Mouse (Mus musculus): Measurements from ENCODE around the gene Nop16. TPM values are rescaled to one million over a fixed set of nuclear protein-coding genes. Genes with fewer than 3 reads are reported as not detected.

Nop16 gene
- polyA plus RNA-seq, 1 experiment from 2014 or later = 41.1 TPM

- no peaks in the 10 kb centered on the region for H3K9me3 ChIP-seq (ENCODE audit: low read length)
- H3K27me3 ChIP-seq (ENCODE audit: insufficient read depth, low read length) = no peaks in the 10 kb centered on the region
- no peaks in the 10 kb centered on the region for H3K36me3 ChIP-seq (replicated peaks; ENCODE audit: insufficient read depth, low read length)
- WGBS (ENCODE audit: insufficient replicate concordance) = 4% methylated on average over 19 of the region's 19 CpGs
- no peak for TF ChIP-seq EP300 (IDR thresholded peaks at IDR 0.05; ENCODE audit: low read depth)
- TF ChIP-seq CTCF (IDR thresholded peaks at IDR 0.05; ENCODE audit: low read depth) = no peak
- DNase-seq (no peak), ATAC-seq (peak; percentile 20; the same call in 1 of the 2 replicates)
- H3K27ac ChIP-seq (ENCODE audit: low read depth) = peak overlapping the region; percentile 25
- peaks cover 16% of the 10 kb centered on the region for H3K4me1 ChIP-seq (ENCODE audit: insufficient read depth)
- peak overlapping the region; percentile 79 for H3K4me2 ChIP-seq (ENCODE audit: low read depth, low read length)
- H3K9ac ChIP-seq (replicated peaks) = peak overlapping the region; percentile 75
- peak overlapping the region; percentile 66 for H3K4me3 ChIP-seq (ENCODE audit: low read depth, low read length)
Measured at GRCm38 (mm10) chr13:54575489-54575888, 14.4 kb downstream of the Nop16 start.

DNA sequence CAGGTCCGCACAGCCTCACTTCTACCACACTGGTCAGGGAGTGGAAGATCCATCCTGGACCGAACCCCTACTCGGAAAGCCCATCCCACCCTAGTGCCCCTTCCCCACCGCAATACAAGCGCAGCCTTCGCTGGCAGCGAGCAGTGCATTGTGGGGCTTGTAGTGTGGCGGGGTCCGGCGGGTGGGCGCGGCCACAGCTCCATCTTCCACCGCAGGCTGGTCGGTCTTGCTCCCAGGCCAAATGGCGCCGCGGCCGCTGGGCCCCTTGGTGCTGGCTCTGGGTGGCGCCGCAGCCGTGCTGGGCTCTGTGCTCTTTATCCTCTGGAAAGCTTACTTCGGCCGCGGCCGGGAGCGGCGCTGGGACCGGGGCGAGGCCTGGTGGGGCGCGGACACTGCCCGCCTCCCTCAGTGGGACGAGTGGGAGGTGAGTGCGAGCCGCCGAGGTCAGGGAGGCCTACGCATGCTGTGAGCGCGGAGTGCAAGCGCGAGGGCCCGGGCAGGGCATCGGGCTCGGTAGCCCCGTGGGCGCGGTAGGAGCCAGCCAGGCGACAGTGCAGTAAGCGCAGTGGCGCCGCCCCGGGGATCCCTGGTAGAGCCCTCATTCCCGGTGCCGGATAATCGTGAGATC lies 14.9 kb downstream of the Nop16 start, which contains the start of gene Arl10:
TSS of gene Arl10 (plus strand) at position 162 of the 628 bp plus-strand sequence.
- peak; percentile 83 for ATAC-seq
- peak within 1 kb of the TSS; percentile 79 for H3K4me2 ChIP-seq (ENCODE audit: low read depth, low read length)
- peak within 1 kb of the TSS; percentile 25 for H3K27ac ChIP-seq (ENCODE audit: low read depth)

GRCm38 (mm10) chr13:54572621-54573020 lies 17.3 kb downstream of the Nop16 start:
- H3K36me3 ChIP-seq (replicated peaks; ENCODE audit: insufficient read depth, low read length) = no peaks in the 10 kb centered on the region
- WGBS (ENCODE audit: insufficient replicate concordance) = 86% methylated on average over 4 of the region's 4 CpGs
- DNase-seq (no peak), ATAC-seq (no peak)
- peaks cover 11% of the 10 kb centered on the region for H3K4me1 ChIP-seq (ENCODE audit: insufficient read depth)
- no peak overlapping the region for H3K9ac ChIP-seq (replicated peaks)
- H3K4me2 ChIP-seq (ENCODE audit: low read depth, low read length) = no peak overlapping the region
- H3K9me3 ChIP-seq (ENCODE audit: low read length) = no peaks in the 10 kb centered on the region
- no peak for TF ChIP-seq CTCF (IDR thresholded peaks at IDR 0.05; ENCODE audit: low read depth)
- TF ChIP-seq EP300 (IDR thresholded peaks at IDR 0.05; ENCODE audit: low read depth) = no peak
- H3K4me3 ChIP-seq (ENCODE audit: low read depth, low read length) = no peak overlapping the region
- H3K27ac ChIP-seq (ENCODE audit: low read depth) = no peak overlapping the region
- H3K27me3 ChIP-seq (ENCODE audit: insufficient read depth, low read length) = no peaks in the 10 kb centered on the region

More for the DNA sequence above, 14.9 kb downstream of the Nop16 start, which contains the start of gene Arl10:
- peak; percentile 73 for DNase-seq
- TF ChIP-seq EP300 (IDR thresholded peaks at IDR 0.05; ENCODE audit: low read depth) = no peak
- peak; percentile 12; the same call in 1 of the 2 replicates for TF ChIP-seq CTCF (IDR thresholded peaks at IDR 0.05; ENCODE audit: low read depth)
- Histone ChIP-seq H3K27me3 (ENCODE audit: insufficient read depth, low read length) (no peaks in the 10 kb centered on the region), H3K36me3 (replicated peaks; ENCODE audit: insufficient read depth, low read length) (no peaks in the 10 kb centered on the region), H3K9me3 (ENCODE audit: low read length) (no peaks in the 10 kb centered on the region), H3K4me1 (ENCODE audit: insufficient read depth) (peaks cover 16% of the 10 kb centered on the region), H3K4me3 (ENCODE audit: low read depth, low read length) (peak within 1 kb of the TSS; percentile 66), H3K9ac (replicated peaks) (peak within 1 kb of the TSS; percentile 75)
- WGBS (ENCODE audit: insufficient replicate concordance) = under 1% methylated on average over 54 of the region's 55 CpGs

DNA sequence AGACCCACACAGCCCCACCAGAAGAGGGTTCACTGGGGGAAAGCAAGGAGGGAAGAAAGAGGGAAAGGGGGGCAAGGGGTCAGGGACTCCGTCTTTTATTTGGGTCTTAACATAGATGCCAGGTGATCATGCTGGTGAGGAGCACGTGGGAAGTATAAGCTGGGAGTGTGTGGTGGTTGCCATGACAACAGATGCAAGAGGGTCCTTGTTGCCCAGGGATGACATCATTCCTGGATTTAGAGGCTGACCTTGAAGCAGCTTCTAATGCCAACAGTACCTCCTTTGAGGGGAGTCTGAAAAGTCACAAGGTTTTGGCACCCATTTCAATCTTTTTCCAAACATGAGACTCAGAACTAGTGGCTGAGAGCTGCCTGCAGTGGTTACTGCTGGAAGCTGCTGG lies 18.3 kb downstream of the Nop16 start:
- no peak for ATAC-seq
- Histone ChIP-seq H3K9me3 (ENCODE audit: low read length) (no peaks in the 10 kb centered on the region), H3K27ac (ENCODE audit: low read depth) (no peak overlapping the region), H3K27me3 (ENCODE audit: insufficient read depth, low read length) (no peaks in the 10 kb centered on the region), H3K4me3 (ENCODE audit: low read depth, low read length) (no peak overlapping the region), H3K4me1 (ENCODE audit: insufficient read depth) (peaks cover 11% of the 10 kb centered on the region), H3K9ac (replicated peaks) (no peak overlapping the region), H3K4me2 (ENCODE audit: low read depth, low read length) (no peak overlapping the region), H3K36me3 (replicated peaks; ENCODE audit: insufficient read depth, low read length) (no peaks in the 10 kb centered on the region)
- no peak for DNase-seq
- 59% methylated on average over 2 of the region's 2 CpGs for WGBS (ENCODE audit: insufficient replicate concordance)
- TF ChIP-seq EP300 (IDR thresholded peaks at IDR 0.05; ENCODE audit: low read depth) = no peak
- no peak for TF ChIP-seq CTCF (IDR thresholded peaks at IDR 0.05; ENCODE audit: low read depth)

DNA sequence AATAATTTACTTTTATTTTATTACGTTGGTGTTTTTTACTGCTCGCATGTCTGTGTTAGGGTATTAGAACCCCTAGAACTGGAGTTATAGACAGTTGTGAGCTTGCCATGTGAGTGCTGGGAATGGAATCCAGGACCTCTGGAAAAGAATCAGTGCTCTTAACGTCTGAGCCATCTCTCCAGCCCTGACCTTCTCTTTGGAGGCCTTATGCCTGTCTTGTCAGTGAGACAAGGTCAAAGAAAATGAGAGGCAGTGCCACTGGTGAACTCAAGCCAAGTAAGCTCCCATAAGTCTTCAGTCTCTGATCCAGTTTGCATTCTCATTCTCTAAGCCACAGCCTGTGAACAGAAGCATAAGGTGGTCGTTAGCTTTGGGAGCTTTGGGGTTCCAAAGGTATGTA lies 19.2 kb downstream of the Nop16 start:
- Histone ChIP-seq H3K4me2 (ENCODE audit: low read depth, low read length) (no peak overlapping the region), H3K27ac (ENCODE audit: low read depth) (no peak overlapping the region), H3K9me3 (ENCODE audit: low read length) (no peaks in the 10 kb centered on the region), H3K9ac (replicated peaks) (no peak overlapping the region), H3K36me3 (replicated peaks; ENCODE audit: insufficient read depth, low read length) (no peaks in the 10 kb centered on the region), H3K4me3 (ENCODE audit: low read depth, low read length) (no peak overlapping the region), H3K27me3 (ENCODE audit: insufficient read depth, low read length) (no peaks in the 10 kb centered on the region), H3K4me1 (ENCODE audit: insufficient read depth) (peaks cover 9% of the 10 kb centered on the region)
- no peak for DNase-seq
- no peak for TF ChIP-seq CTCF (IDR thresholded peaks at IDR 0.05; ENCODE audit: low read depth)
- TF ChIP-seq EP300 (IDR thresholded peaks at IDR 0.05; ENCODE audit: low read depth) = no peak
- WGBS (ENCODE audit: insufficient replicate concordance) = 73% methylated on average over 4 of the region's 4 CpGs
- no peak for ATAC-seq

GRCm38 (mm10) chr13:54569282-54569681 lies 20.6 kb downstream of the Nop16 start:
- WGBS (ENCODE audit: insufficient replicate concordance) = 65% methylated on average over 1 of the region's 1 CpGs
- H3K9ac ChIP-seq (replicated peaks) = no peak overlapping the region
- H3K4me3 ChIP-seq (ENCODE audit: low read depth, low read length) = no peak overlapping the region
- ATAC-seq (no peak), DNase-seq (no peak)
- no peaks in the 10 kb centered on the region for H3K27me3 ChIP-seq (ENCODE audit: insufficient read depth, low read length)
- TF ChIP-seq EP300 (IDR thresholded peaks at IDR 0.05; ENCODE audit: low read depth) (no peak), CTCF (IDR thresholded peaks at IDR 0.05; ENCODE audit: low read depth) (no peak)
- H3K4me1 ChIP-seq (ENCODE audit: insufficient read depth) = peaks cover 12% of the 10 kb centered on the region
- H3K36me3 ChIP-seq (replicated peaks; ENCODE audit: insufficient read depth, low read length) = no peaks in the 10 kb centered on the region
- no peak overlapping the region for H3K4me2 ChIP-seq (ENCODE audit: low read depth, low read length)
- H3K9me3 ChIP-seq (ENCODE audit: low read length) = no peaks in the 10 kb centered on the region
- no peak overlapping the region for H3K27ac ChIP-seq (ENCODE audit: low read depth)

Data from liver, postnatal 0 days (tissue).